Mouse (Mus musculus) intestine, postnatal 0 days (tissue): Measurements from ENCODE around the gene Jak2. TPM values are rescaled to one million over a fixed set of nuclear protein-coding genes. Genes with fewer than 3 reads are reported as not detected.

Source experiments
- ATAC-seq: fragments of 200-750 bp; cut with Nextera tagmentation; 2 replicates; pipeline ENCODE4 v1.8.0; 2017; ENCODE audit warnings: mild to moderate bottlenecking, moderate TSS enrichment, moderate library complexity
- H3K27ac ChIP-seq: fragments of 300-500 bp; sonication (generic); 2 replicates; pipeline ENCODE4 v1.5.1; 2014; ENCODE audit warnings: mild to moderate bottlenecking, low read depth, low read length, moderate library complexity
- H3K27me3 ChIP-seq: fragments of 300-500 bp; sonication (generic); replicated peaks from 2 replicates; pipeline ENCODE4 v1.6.1; 2014; ENCODE audit warnings: low read length, mixed read lengths; ENCODE audit not compliant: control insufficient read depth, insufficient read depth
- H3K36me3 ChIP-seq: fragments of 300-500 bp; sonication (generic); 2 replicates; pipeline ENCODE4 v1.6.1; 2014; ENCODE audit warnings: mild to moderate bottlenecking, moderate library complexity; ENCODE audit not compliant: control insufficient read depth, insufficient read depth
- H3K4me1 ChIP-seq: fragments of 300-500 bp; sonication (generic); replicated peaks from 2 replicates; pipeline ENCODE4 v1.6.1; 2014; ENCODE audit warnings: antibody characterized with exemption, low read length, mixed read lengths; ENCODE audit not compliant: control insufficient read depth, insufficient read depth
- H3K4me2 ChIP-seq: fragments of 300-500 bp; sonication (generic); replicated peaks from 2 replicates; pipeline ENCODE4 v1.6.1; 2014; ENCODE audit warnings: low read depth, mild to moderate bottlenecking, moderate library complexity
- H3K4me3 ChIP-seq: fragments of 300-500 bp; sonication (generic); 2 replicates; pipeline ENCODE4 v1.5.1; 2014; ENCODE audit warnings: low read depth, low read length
- H3K9ac ChIP-seq: fragments of 300-500 bp; sonication (generic); 2 replicates; pipeline ENCODE4 v1.6.1; 2014; ENCODE audit warnings: mild to moderate bottlenecking, low read depth, low read length
- H3K9me3 ChIP-seq: fragments of 300-500 bp; sonication (generic); 2 replicates; pipeline ENCODE4 v1.6.1; 2016; ENCODE audit warnings: mixed run types; ENCODE audit not compliant: control insufficient read depth
- CTCF ChIP-seq: sonication (generic); IDR thresholded peaks from 2 replicates; pipeline ENCODE4 v1.5.1; 2016; ENCODE audit warnings: low read depth, mild to moderate bottlenecking, control low read depth, antibody characterized with exemption, moderate library complexity
- WGBS: fragments of 180-500 bp; shearing (Covaris S2); extraction: QIAGEN DNeasy Blood & Tissue Kit; methylation state at CpG from one replicate; pipeline ENCODE4 v1.1.7; 2014; 5-methylcytosine and 5-hydroxymethylcytosine counted together
- polyA plus RNA-seq: library from polyadenylated mRNA; unstranded; fragments of >200 nt; fragmentation: Nextera tagmentation; extraction: Ambion mirVana; gene quantifications from 2 replicates; pipeline ENCODE4 v1.2.1, GENCODE M21; 2015

Jak2 gene
- polyA plus RNA-seq, 1 experiment from 2014 or later = 11.2 TPM

GRCm38 (mm10) chr19:29326396-29326795 lies 74.8 kb downstream of the Jak2 start:
- Histone ChIP-seq H3K4me2 (no peak overlapping the region), H3K27me3 (no peaks in the 10 kb centered on the region), H3K4me1 (0 out of 2 replicates have a peak, but pooled peaks cover 5% of the 10 kb centered on the region), H3K27ac (no peak overlapping the region), H3K4me3 (no peak overlapping the region), H3K9me3 (no peaks in the 10 kb centered on the region), H3K36me3 (no peaks in the 10 kb centered on the region), H3K9ac (no peak overlapping the region)
- TF ChIP-seq CTCF = no peak
- no peak for ATAC-seq
- 89% methylated on average over 4 of the region's 4 CpGs for WGBS

GRCm38 (mm10) chr19:29326822-29327552 lies 75.4 kb downstream of the Jak2 start:
- no peak overlapping the region for H3K4me3 ChIP-seq
- no peaks in the 10 kb centered on the region for H3K27me3 ChIP-seq
- no peak overlapping the region for H3K27ac ChIP-seq
- 0 out of 2 replicates have a peak, but pooled peaks cover 5% of the 10 kb centered on the region for H3K4me1 ChIP-seq
- H3K9me3 ChIP-seq = no peaks in the 10 kb centered on the region
- no peak for TF ChIP-seq CTCF
- H3K36me3 ChIP-seq = no peaks in the 10 kb centered on the region
- no peak for ATAC-seq
- WGBS = 82% methylated on average over 13 of the region's 13 CpGs
- H3K9ac ChIP-seq = no peak overlapping the region
- H3K4me2 ChIP-seq = no peak overlapping the region

GRCm38 (mm10) chr19:29334068-29334745 lies 82.6 kb downstream of the Jak2 start, which contains the start of gene Rln1:
Gene Rln1 (minus strand): TSS chr19:29334670.
- WGBS = 6% methylated on average over 23 of the region's 23 CpGs
- TF ChIP-seq CTCF = no peak
- H3K4me3 ChIP-seq = peak within 1 kb of the TSS; percentile 35
- H3K36me3 ChIP-seq = no peaks in the 10 kb centered on the region
- H3K9ac ChIP-seq = 0 out of 2 replicates have a peak within 1 kb of the TSS, but pooled peaks have one; percentile 17
- peaks cover 15% of the 10 kb centered on the region; the same call in 1 of the 2 replicates for H3K27me3 ChIP-seq
- no peaks in the 10 kb centered on the region for H3K4me1 ChIP-seq
- H3K9me3 ChIP-seq = no peaks in the 10 kb centered on the region
- ATAC-seq = no peak
- no peak within 1 kb of the TSS for H3K27ac ChIP-seq
- H3K4me2 ChIP-seq = peak within 1 kb of the TSS; percentile 63

DNA sequence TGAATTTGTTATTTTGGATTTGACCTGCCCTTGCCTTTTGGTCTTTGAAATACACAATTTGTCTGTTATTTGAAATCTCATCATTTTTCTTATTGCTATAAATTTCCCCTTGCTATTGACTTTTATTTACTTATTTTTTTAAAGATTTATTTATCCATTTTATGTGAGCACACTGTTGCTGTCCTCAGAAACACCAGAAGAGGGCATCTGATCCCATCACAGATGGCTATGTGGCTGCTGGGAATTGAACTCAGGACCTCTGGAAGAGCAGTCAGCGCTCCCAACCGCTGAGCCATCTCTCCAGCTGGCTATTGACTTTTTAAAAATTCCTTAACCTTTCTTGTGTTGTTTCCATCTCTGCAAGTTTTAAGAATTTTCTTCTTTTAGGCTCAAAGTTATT lies 85.0 kb downstream of the Jak2 start:
- 91% methylated on average over 2 of the region's 2 CpGs for WGBS

GRCm38 (mm10) chr19:29341029-29341428 lies 89.4 kb downstream of the Jak2 start:
- Histone ChIP-seq H3K36me3 (no peaks in the 10 kb centered on the region), H3K9me3 (no peaks in the 10 kb centered on the region), H3K9ac (no peak overlapping the region), H3K4me1 (no peaks in the 10 kb centered on the region), H3K4me2 (no peak overlapping the region), H3K4me3 (no peak overlapping the region), H3K27me3 (no peaks in the 10 kb centered on the region), H3K27ac (no peak overlapping the region)
- ATAC-seq = no peak
- TF ChIP-seq CTCF = no peak
- WGBS = 80% methylated on average over 4 of the region's 4 CpGs

More for the DNA sequence above, 85.0 kb downstream of the Jak2 start:
- H3K36me3 ChIP-seq = no peaks in the 10 kb centered on the region
- H3K27me3 ChIP-seq = peaks cover 15% of the 10 kb centered on the region; the same call in 1 of the 2 replicates
- H3K4me1 ChIP-seq = no peaks in the 10 kb centered on the region
- TF ChIP-seq CTCF = no peak
- no peak overlapping the region for H3K9ac ChIP-seq
- no peak overlapping the region for H3K4me3 ChIP-seq
- no peak overlapping the region for H3K27ac ChIP-seq
- ATAC-seq = no peak
- no peaks in the 10 kb centered on the region for H3K9me3 ChIP-seq
- no peak overlapping the region for H3K4me2 ChIP-seq

DNA sequence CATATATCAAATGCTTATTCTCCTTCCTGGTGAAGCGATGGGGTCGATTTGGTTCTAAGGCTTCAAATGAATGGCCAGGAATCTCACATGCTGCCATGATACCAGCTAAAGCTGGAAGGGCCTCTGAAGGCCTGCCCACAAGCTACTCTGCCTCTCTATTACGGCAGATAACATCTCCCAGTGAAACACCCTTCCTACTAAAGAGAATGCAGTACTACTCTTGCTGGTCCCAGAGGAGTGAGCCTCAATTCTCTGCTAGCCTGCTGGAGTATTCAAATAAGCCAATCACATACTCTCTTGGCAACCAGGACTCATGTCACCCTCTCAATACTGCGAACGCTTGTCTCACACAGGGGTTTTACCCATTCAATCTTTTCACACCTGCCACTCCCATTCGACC lies 90.7 kb downstream of the Jak2 start:
- H3K4me1 ChIP-seq = no peaks in the 10 kb centered on the region
- H3K4me3 ChIP-seq = no peak overlapping the region
- 76% methylated on average over 6 of the region's 6 CpGs for WGBS
- H3K4me2 ChIP-seq = no peak overlapping the region
- H3K27me3 ChIP-seq = no peaks in the 10 kb centered on the region
- TF ChIP-seq CTCF = no peak
- no peak overlapping the region for H3K9ac ChIP-seq
- no peak overlapping the region for H3K27ac ChIP-seq
- H3K9me3 ChIP-seq = no peaks in the 10 kb centered on the region
- no peaks in the 10 kb centered on the region for H3K36me3 ChIP-seq
- ATAC-seq = no peak
